Mouse (Mus musculus) liver, postnatal 0 days (tissue): ENCODE results near the gene Fbxo42. TPM values are rescaled to one million over a fixed set of nuclear protein-coding genes. Genes with fewer than 3 reads are reported as not detected.
A peak's percentile ranks its signal among the peaks of the same experiment; 100 is the strongest.

ENCODE experiments used
- ATAC-seq: fragments of 200-750 bp; cut with Nextera tagmentation; 2 replicates; pipeline ENCODE4 v1.8.0; 2017; ENCODE audit warnings: mild to moderate bottlenecking, moderate library complexity
- DNase-seq: peaks from one replicate; pipeline ENCODE4 v3.0.0-alpha.2; 2016
- H3K27ac ChIP-seq: fragments of 300-500 bp; sonication (generic); 2 replicates; pipeline ENCODE4 v1.5.1; 2014; ENCODE audit warnings: antibody characterized with exemption, moderate library complexity, mild to moderate bottlenecking, low read depth
- H3K27me3 ChIP-seq: fragments of 300-500 bp; sonication (generic); 2 replicates; pipeline ENCODE4 v1.6.1; 2014; ENCODE audit warnings: low read length, control low read depth, mixed read lengths; ENCODE audit not compliant: insufficient read depth
- H3K36me3 ChIP-seq: fragments of 300-500 bp; sonication (generic); replicated peaks from 2 replicates; pipeline ENCODE4 v1.6.1; 2014; ENCODE audit warnings: mild to moderate bottlenecking, control low read depth, low read length, moderate library complexity, mixed read lengths; ENCODE audit not compliant: insufficient read depth
- H3K4me1 ChIP-seq: fragments of 300-500 bp; sonication (generic); 2 replicates; pipeline ENCODE4 v1.6.1; 2014; ENCODE audit warnings: antibody characterized with exemption, mild to moderate bottlenecking, control low read depth; ENCODE audit not compliant: insufficient read depth
- H3K4me2 ChIP-seq: fragments of 300-500 bp; sonication (generic); 2 replicates; pipeline ENCODE4 v1.6.1; 2014; ENCODE audit warnings: low read depth, mild to moderate bottlenecking, low read length, moderate library complexity, mixed read lengths
- H3K4me3 ChIP-seq: fragments of 300-500 bp; sonication (generic); 2 replicates; pipeline ENCODE4 v1.5.1; 2014; ENCODE audit warnings: low read depth, low read length
- H3K9ac ChIP-seq: fragments of 300-500 bp; sonication (generic); replicated peaks from 2 replicates; pipeline ENCODE4 v1.6.1; 2014; ENCODE audit warnings: mild to moderate bottlenecking, moderate library complexity
- H3K9me3 ChIP-seq: fragments of 300-500 bp; sonication (generic); 2 replicates; pipeline ENCODE4 v1.6.1; 2016; ENCODE audit warnings: mild to moderate bottlenecking, control low read depth, low read length, mixed read lengths
- CTCF ChIP-seq: sonication (generic); IDR thresholded peaks from 2 replicates; pipeline ENCODE4 v1.5.1; 2016; ENCODE audit warnings: antibody characterized with exemption, low read depth
- EP300 ChIP-seq: IDR thresholded peaks from 2 replicates; pipeline ENCODE4 v1.6.1; 2016; ENCODE audit warnings: antibody characterized with exemption, low read depth, mild to moderate bottlenecking
- WGBS: fragments of 180-500 bp; shearing (Covaris S2); extraction: QIAGEN DNeasy Blood & Tissue Kit; methylation state at CpG from one replicate; pipeline ENCODE4 v1.1.7; 2014; ENCODE audit not compliant: insufficient replicate concordance; 5-methylcytosine and 5-hydroxymethylcytosine counted together
- polyA plus RNA-seq: library from polyadenylated mRNA; unstranded; fragments of >200 nt; fragmentation: Nextera tagmentation; extraction: Ambion mirVana; gene quantifications from 2 replicates; pipeline ENCODE4 v1.2.1, GENCODE M21; 2015

Gene Fbxo42
- polyA plus RNA-seq, 1 experiment from 2014 or later: 11.7 TPM

GRCm38 (mm10) chr4:141160193-141160592 is 12.5 kb downstream of the Fbxo42 start:
- ATAC-seq: no peak
- no peak for TF ChIP-seq EP300
- TF ChIP-seq CTCF: no peak
- H3K4me3 ChIP-seq: no peak overlapping the region
- 67% methylated on average over 4 of the region's 4 CpGs for WGBS
- peaks cover 5% of the 10 kb centered on the region; the same call in 1 of the 2 replicates for H3K36me3 ChIP-seq
- no peak for DNase-seq
- peak overlapping the region; percentile 50; the same call in 1 of the 2 replicates for H3K9ac ChIP-seq
- no peak overlapping the region for H3K4me2 ChIP-seq
- no peaks in the 10 kb centered on the region for H3K27me3 ChIP-seq
- H3K4me1 ChIP-seq: peaks cover 71% of the 10 kb centered on the region
- H3K27ac ChIP-seq: peak overlapping the region; percentile 96
- H3K9me3 ChIP-seq: no peaks in the 10 kb centered on the region

DNA sequence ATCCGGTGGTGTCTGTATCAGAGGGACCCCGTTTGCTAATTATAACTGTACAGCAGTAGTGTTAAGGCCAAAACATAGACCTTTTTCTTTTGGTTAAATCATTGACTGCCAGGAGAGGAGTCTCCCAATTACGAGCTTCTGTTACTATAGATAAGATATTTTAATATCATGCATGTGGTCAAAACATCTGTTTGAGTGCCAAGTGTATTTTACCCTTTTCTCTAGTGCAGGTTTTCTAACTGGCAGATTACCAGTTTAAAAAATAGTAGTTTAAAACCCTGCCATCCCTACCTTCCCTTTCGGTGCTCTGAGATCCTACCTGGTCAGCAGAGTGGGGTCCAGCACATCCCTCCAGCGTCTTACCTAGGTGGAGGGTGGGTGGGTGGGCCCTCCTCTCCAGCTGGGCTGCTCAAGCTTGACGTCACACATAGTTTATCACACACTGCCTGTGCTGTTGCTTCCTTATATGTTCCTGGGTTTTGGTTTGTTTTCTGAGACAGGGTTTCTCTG is 14.0 kb downstream of the Fbxo42 start:
- Histone ChIP-seq H3K9ac (peak overlapping the region; percentile 13), H3K36me3 (peaks cover 5% of the 10 kb centered on the region; the same call in 1 of the 2 replicates), H3K4me2 (peak overlapping the region; percentile 59), H3K27ac (peak overlapping the region; percentile 96), H3K27me3 (no peaks in the 10 kb centered on the region), H3K4me1 (peaks cover 74% of the 10 kb centered on the region), H3K4me3 (no peak overlapping the region; the same call in 1 of the 2 replicates), H3K9me3 (no peaks in the 10 kb centered on the region)
- ATAC-seq (peak; percentile 87), DNase-seq (no peak)
- TF ChIP-seq CTCF (no peak), EP300 (peak; percentile 96)
- 40% methylated on average over 6 of the region's 6 CpGs for WGBS

- Histone ChIP-seq H3K9me3 (no peaks in the 10 kb centered on the region), H3K9ac (no peak overlapping the region), H3K4me3 (no peak overlapping the region), H3K4me2 (no peak overlapping the region), H3K27ac (peak overlapping the region; percentile 96), H3K27me3 (no peaks in the 10 kb centered on the region), H3K36me3 (peaks cover 14% of the 10 kb centered on the region), H3K4me1 (peaks cover 55% of the 10 kb centered on the region)
- no peak for DNase-seq
- WGBS: 82% methylated on average over 5 of the region's 5 CpGs
- TF ChIP-seq CTCF (no peak), EP300 (no peak)
- ATAC-seq: no peak
These were observed 16.0 kb downstream of the Fbxo42 start for GRCm38 (mm10) chr4:141163729-141164128.

DNA sequence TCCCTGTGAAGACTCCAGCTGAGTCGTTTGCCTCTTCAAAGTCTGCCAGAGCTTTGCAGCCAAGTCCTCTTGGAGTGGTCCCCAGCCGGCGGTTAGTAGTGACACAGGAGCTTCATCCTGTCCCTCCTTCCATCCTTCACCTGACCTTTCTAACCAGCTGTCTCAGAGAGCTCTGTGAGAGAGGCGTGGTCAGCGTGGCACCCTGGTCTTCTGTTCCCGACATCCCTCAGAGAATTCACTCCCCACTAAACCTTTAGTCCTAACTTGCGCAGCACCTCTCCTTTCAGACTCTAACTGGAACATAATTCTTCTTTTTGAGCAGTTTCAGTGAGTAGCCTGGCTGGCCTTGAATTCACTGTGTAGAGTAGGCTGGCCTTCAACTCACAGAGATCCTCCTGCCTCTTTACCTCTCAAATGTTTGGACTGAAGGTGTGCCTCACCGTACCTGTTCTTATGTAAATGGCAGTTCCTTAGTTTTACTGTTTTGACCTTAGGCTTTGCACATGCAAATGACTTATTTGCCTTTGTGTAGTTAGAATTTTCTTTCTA is 18.1 kb downstream of the Fbxo42 start:
- WGBS: 83% methylated on average over 8 of the region's 8 CpGs

DNA sequence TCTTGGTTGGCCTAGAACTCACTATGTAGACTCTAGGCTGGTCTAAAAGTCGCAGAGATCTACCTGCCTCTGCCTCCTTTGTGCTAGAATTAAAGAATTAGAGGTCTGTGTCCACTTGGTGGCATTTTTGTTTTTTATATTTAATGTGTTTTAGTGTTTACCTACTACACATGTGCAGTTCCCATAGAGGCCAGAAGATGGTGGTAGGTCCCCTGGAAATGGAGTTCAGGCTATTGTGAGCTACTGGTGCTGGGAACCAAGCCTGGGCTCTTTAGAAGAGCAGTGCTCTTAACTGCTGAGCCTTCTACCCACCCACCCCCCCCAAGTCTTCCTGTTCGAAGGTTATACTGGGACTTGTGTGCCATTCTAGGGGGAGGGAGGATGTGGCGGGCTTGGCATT is 19.4 kb downstream of the Fbxo42 start:
- Histone ChIP-seq H3K4me3 (no peak overlapping the region), H3K4me2 (no peak overlapping the region), H3K4me1 (peaks cover 25% of the 10 kb centered on the region), H3K27ac (no peak overlapping the region), H3K9ac (no peak overlapping the region), H3K36me3 (peaks cover 46% of the 10 kb centered on the region), H3K9me3 (no peaks in the 10 kb centered on the region), H3K27me3 (no peaks in the 10 kb centered on the region)
- ATAC-seq (no peak), DNase-seq (no peak)
- WGBS: 91% methylated on average over 3 of the region's 3 CpGs
- TF ChIP-seq EP300 (no peak), CTCF (peak; percentile 36; the same call in 1 of the 2 replicates)

More for the DNA sequence above, 18.1 kb downstream of the Fbxo42 start:
- peaks cover 37% of the 10 kb centered on the region for H3K4me1 ChIP-seq
- H3K27ac ChIP-seq: no peak overlapping the region
- TF ChIP-seq CTCF (no peak), EP300 (no peak)
- no peaks in the 10 kb centered on the region for H3K9me3 ChIP-seq
- DNase-seq (no peak), ATAC-seq (no peak)
- H3K36me3 ChIP-seq: peaks cover 32% of the 10 kb centered on the region
- H3K27me3 ChIP-seq: no peaks in the 10 kb centered on the region
- H3K9ac ChIP-seq: no peak overlapping the region
- H3K4me3 ChIP-seq: no peak overlapping the region
- H3K4me2 ChIP-seq: no peak overlapping the region

DNA sequence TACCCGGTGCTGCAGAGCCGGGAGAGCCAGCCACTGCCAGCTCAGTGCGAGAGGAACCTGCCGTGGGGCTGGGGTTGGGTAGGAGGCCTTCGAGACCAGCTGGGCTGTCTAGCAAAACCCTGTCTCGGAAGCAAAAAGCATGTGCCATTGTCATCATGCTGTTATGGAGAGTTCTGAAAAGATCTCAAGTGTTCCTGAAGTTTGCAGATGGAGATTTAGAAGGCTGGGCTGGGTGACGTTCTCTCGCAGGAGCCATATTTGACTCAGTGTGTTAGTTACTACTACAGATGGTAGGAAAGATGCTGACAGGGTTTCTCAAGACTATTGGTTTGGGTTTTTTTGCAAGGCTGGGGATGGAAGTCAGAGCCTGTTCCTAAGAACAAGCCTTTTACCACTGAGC is 24.4 kb downstream of the Fbxo42 start:
- peaks cover 9% of the 10 kb centered on the region; the same call in 1 of the 2 replicates for H3K4me1 ChIP-seq
- no peak for TF ChIP-seq EP300
- TF ChIP-seq CTCF: no peak
- no peak overlapping the region for H3K9ac ChIP-seq
- no peak overlapping the region for H3K4me3 ChIP-seq
- H3K9me3 ChIP-seq: no peaks in the 10 kb centered on the region
- no peaks in the 10 kb centered on the region for H3K27me3 ChIP-seq
- H3K4me2 ChIP-seq: no peak overlapping the region
- H3K36me3 ChIP-seq: peaks cover 69% of the 10 kb centered on the region
- ATAC-seq (no peak), DNase-seq (no peak)
- H3K27ac ChIP-seq: no peak overlapping the region
- 95% methylated on average over 8 of the region's 8 CpGs for WGBS
